Mouse (Mus musculus) stomach, postnatal 0 days (tissue): ENCODE data around the gene Zfp26.

Source experiments
- CTCF ChIP-seq: IDR thresholded peaks from 2 replicates; pipeline ENCODE4 v1.5.1; 2016; ENCODE audit warnings: antibody characterized with exemption, low read depth, mild to moderate bottlenecking, moderate library complexity
- EP300 ChIP-seq: optimal IDR thresholded peaks from 2 replicates; pipeline ENCODE3; 2016; ENCODE audit warnings: antibody characterized with exemption

- no peak for TF ChIP-seq CTCF
- no peak for TF ChIP-seq EP300
Observed at GRCm38 (mm10) chr9:20453647-20454046, 6.3 kb downstream of the Zfp26 start.
